Mouse (Mus musculus) yolk sac, embryonic 10.5 days (tissue): ENCODE results near the gene Myo1a.
A peak's percentile ranks its signal among the peaks of the same experiment; 100 is the strongest.
"Not testable (repeated sequence)": the region's sequence is repeated elsewhere in the genome, so short reads cannot be mapped to it uniquely, and the experiment has no call there.

Source experiments
- DNase-seq: peaks from one replicate; pipeline ENCODE4 v3.0.0-alpha.2; 2017; ENCODE audit warnings: low spot score

Gene Myo1a

DNA sequence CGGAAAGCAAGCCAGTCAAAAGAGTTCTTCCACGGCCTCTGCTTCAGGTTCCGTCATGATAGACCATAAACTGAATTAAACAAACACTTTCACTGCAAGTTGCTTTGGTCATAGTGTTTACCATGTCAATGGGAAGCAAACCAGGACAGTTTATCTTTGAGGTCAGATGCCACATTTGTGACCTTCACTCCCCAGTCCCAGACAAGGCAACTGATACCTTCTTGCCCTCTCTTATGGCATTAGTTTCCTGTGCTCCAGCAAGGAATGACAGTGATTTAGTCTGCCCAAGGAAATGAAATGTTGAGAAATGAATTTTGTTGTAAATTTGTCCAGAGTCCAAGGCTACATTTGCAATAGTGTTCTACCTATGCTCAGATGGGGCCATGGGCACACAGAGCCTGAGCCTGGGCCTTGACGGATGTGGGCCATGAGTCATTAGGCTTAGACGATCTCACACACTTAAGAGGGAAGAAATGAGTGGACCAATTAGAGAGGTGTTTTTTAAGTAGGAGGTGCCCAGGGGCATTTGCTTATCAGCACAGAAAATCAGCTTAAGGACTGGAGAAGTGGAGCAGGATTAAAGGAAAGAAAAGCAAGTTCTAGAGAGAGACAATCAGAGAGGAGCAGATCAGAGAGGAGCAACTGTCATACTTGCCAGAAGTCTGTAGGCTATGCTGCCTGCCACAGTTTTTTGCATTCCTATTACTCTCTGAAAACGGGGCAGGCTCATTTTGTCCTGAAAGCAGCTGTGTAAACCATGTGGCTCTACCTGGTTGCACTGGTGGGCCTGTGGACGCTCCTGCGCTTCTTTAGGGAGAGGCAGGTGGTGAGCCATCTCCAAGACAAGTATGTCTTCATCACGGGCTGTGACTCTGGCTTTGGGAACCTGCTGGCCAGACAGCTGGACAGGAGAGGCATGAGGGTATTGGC is 54.5 kb downstream of the Myo1a start, which contains the start of the genes Rdh1 and Rdh16f1:
Gene Rdh1 (plus strand): TSS at position 541 of the 930 bp plus-strand sequence.
Gene Rdh16f1 (plus strand): TSS at position 607 of the 930 bp plus-strand sequence.
- no peak for DNase-seq

GRCm38 (mm10) chr10:127762926-127763325 is 58.0 kb downstream of the Myo1a start:
- not testable (repeated sequence) for DNase-seq

- peak; percentile 58 for DNase-seq
Observed at GRCm38 (mm10) chr10:127763914-127764680, 59.1 kb downstream of the Myo1a start.

DNA sequence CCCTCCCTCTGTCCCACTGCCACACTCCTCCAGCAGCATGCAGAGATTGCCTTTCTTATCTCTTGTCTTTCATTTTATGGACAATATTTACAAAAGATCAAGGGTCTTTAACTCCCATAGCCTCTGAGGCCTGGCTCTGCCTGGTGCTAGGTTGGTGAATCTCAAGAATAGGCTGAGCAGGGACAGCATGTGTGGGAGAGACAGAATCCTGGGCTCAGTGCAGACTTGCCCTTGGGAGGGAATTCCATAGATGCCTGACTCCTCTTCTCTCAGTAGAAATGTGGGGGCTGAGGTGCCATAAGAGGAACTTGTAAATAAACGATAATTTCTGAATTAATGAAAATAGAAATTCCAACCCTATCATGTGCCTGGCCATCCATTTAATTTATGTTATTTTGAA is 61.6 kb downstream of the Myo1a start:
- no peak for DNase-seq
